Mouse (Mus musculus) thymus, adult 2 months (tissue): ENCODE data around the gene Klhl26.

Experiments used
- CTCF ChIP-seq: fragments of 200-500 bp; IDR thresholded peaks from 2 replicates; pipeline ENCODE4 v1.5.1; 2012; ENCODE audit warnings: mild to moderate bottlenecking, control low read depth, low read length, moderate library complexity, borderline replicate concordance; ENCODE audit not compliant: control insufficient read depth, poor library complexity, insufficient read depth; ENCODE audit errors: extremely low read depth
- POLR2A ChIP-seq: fragments of 200-500 bp; IDR thresholded peaks from 2 replicates; pipeline ENCODE4 v1.6.1; 2012; ENCODE audit warnings: mild to moderate bottlenecking, low read length, control low read depth, moderate library complexity; ENCODE audit not compliant: control insufficient read depth, poor library complexity, insufficient read depth; ENCODE audit errors: extremely low read depth

GRCm38 (mm10) chr8:70417914-70418313, 58.9 kb downstream of the Klhl26 start:
- TF ChIP-seq CTCF (no peak), POLR2A (no peak)
